Mouse (Mus musculus) brain, embryonic 14.5 days (tissue): ENCODE measurements around the gene Alkbh7.

Experiments used
- CTCF ChIP-seq: fragments of 200-500 bp; IDR thresholded peaks from 2 replicates; pipeline ENCODE4 v1.5.1; 2012; ENCODE audit warnings: inconsistent platforms, mild to moderate bottlenecking, moderate library complexity, borderline replicate concordance; ENCODE audit not compliant: insufficient read depth, insufficient read length; ENCODE audit errors: extremely low read depth
- POLR2A ChIP-seq: fragments of 200-500 bp; IDR thresholded peaks from 2 replicates; pipeline ENCODE4 v1.6.1; 2012; ENCODE audit warnings: mild to moderate bottlenecking, inconsistent platforms, borderline replicate concordance; ENCODE audit not compliant: poor library complexity, insufficient read depth, insufficient read length, severe bottlenecking; ENCODE audit errors: extremely low read depth

- TF ChIP-seq POLR2A (no peak), CTCF (no peak)
Measured at GRCm38 (mm10) chr17:56990966-56991365, 6.2 kb upstream of the Alkbh7 start.
